Mouse (Mus musculus) brain, embryonic 18.5 days (tissue): ENCODE results near the gene Sprr2a1.
"Not testable (repeated sequence)": the region's sequence is repeated elsewhere in the genome, so short reads cannot be mapped to it uniquely, and the experiment has no call there.

Source experiments
- DNase-seq: peaks from one replicate; pipeline ENCODE4 v3.0.0-alpha.2; 2012; ENCODE audit warnings: low read depth, low spot score

Gene Sprr2a1

DNA sequence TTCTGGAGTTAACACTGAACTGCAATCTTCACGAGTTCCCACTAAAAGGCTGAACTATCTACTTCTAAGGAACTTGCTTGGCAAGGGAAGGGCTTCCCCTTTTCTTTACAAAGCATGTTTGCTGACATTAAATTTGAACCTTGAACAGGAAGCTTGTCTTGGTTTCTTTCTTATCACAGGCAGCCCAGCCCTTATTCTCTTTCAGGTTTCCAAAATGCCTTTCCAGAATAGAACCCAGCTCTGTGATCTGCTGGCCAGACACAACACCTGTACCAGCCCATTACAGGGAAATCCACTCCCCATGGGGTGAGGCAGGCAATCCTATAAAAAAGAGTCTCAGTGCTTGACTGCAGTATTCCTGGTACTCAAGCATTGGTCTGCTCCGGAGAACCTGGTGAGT is at the start of gene Sprr2a1, which contains the start of gene Sprr2a2:
Gene Sprr2a1, plus strand, starts transcription at position 231 of the 400 bp plus-strand sequence.
Gene Sprr2a2, plus strand, starts transcription at position 352 of the 400 bp plus-strand sequence.
- not testable (repeated sequence) for DNase-seq

DNA sequence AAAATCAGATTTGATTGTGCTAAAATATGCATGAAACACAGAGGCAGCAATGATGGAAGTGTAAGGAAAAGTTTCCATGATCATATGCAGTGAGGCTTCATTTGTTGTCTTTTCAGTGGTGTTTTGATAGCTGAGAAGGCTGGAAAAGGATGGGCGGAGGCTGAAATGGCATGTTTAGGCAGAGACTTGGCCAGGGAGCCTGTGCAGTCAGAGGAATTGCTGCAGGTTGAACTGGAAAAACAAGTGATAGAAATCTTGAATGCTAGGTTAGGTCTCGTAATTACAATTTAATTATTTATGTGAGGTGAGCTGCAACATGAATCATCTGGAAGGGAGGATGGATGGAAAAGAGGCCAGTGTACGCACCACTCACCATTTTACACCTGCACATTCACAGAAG is 45.8 kb upstream of the Sprr2a1 start:
- no peak for DNase-seq

DNA sequence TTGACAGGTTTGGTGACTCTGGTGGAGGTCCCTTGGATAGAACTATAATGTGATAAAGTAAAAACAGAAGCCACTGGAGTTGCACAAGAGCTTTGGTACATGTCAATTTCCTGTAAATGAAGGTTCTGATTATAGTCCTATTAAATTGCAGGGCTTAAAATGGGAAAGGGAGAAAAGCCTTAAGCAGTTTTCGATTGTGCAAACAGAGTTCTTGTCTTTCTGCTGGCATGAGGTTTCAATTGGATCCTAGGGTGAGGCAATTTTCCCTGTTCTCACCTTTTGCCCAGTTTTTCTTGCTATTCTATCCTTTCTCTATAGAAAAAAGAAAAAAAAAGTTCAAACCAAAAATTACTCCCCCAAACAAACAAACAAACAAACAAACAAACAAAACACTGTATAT is 38.7 kb upstream of the Sprr2a1 start:
- no peak for DNase-seq

GRCm38 (mm10) chr3:92195512-92196200 is 19.9 kb upstream of the Sprr2a1 start:
- no peak for DNase-seq

GRCm38 (mm10) chr3:92211133-92211925 is 4.3 kb upstream of the Sprr2a1 start:
- not testable (repeated sequence) for DNase-seq

DNA sequence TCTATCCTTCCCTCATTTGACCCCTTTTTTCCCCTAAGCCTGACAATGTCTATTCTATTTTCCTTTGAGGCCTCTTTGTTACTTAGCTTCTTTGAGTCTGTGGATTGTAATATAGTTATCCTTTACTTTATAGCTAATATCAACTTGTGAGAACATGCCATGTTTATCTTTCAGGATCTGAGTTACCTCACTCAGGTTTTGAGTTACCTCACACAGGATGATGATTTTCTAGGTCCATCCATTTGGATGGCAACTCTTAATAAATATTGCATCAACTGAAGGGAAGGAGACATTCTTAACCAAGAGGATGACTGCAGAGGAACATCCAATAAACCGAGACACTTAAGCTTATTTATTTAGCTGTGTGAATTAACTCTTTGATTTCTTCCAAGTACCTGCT is 3.5 kb upstream of the Sprr2a1 start:
- not testable (repeated sequence) for DNase-seq

DNA sequence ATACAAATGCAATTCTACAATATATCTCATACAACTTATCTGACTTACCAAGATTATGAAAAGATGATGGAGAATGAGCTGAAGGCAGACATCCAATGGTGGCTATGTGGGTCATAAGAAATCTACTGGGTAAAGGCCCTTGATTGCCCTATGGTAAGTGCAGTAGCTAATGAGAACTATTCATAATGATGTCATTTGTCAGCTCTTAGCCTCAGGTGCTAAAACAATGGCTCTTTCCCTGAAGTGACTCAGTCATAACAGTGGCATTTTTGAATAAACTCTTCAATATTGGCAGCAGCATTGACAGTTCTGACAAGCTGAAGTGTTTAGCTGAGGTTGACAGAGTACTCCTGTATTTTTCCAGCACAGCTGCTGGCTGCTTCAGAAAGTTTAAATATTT is 1.9 kb upstream of the Sprr2a1 start:
- DNase-seq: not testable (repeated sequence)

DNA sequence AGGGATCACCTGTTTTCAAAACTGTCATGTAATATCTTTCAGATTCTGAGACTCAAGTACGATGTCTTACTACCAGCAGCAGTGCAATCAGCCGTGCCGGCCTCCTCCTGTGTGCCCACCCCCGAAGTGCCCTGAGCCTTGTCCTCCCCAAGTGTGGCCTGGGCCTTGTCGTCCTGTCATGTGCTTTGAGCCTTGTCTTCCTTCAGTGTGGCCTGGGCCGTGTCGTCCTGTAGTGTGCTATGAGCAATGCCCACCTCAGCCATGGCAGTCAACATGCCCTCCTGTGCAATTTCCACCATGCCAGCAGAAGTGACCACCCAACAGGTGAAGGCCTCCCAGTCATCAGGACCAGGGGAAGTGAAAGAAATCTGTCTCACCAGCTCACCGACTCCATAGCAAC is 3.4 kb downstream of the Sprr2a1 start:
- not testable (repeated sequence) for DNase-seq

DNA sequence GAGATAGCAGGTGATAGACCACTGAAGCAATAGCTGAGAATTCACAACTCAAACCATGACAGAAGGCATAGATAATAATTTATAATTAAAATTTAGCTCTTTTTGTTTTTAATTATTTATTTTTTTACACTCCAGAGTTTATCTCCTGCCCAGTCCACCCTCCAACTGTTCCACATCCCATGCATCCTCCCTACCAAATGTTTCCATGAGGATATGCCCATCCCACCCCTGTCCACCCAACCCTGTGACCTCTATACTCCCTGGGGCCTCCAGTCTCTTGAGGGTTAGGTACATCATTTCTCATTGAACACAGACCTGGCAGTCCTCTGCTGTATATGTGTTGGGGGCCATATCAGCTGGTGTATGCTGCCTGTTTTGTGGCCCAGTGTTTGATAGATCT is 8.1 kb downstream of the Sprr2a1 start:
- DNase-seq: not testable (repeated sequence)

DNA sequence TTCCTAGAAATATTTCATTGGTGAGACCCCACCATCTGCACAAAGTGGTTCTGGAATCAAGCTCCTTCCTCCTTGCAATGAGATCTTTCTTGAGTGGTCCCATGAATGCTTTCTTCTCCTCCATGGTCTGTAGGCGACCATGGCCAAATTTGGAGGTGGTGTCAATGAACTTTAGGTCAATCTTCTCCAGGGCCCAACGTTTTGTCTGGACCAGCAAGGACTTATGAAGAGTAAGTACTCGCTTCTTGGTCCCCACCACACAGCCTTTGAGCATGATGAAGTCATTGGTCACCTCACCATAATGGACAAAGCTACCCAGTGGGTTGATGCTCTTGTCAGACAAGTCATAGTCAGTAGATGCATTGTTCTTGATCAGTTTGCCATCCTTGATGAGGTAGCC is 11.8 kb downstream of the Sprr2a1 start:
- DNase-seq: not testable (repeated sequence)

GRCm38 (mm10) chr3:92236463-92237189 is 21.0 kb downstream of the Sprr2a1 start:
- not testable (repeated sequence) for DNase-seq

- not testable (repeated sequence) for DNase-seq
These were observed 23.1 kb downstream of the Sprr2a1 start for GRCm38 (mm10) chr3:92238736-92239135.

- not testable (repeated sequence) for DNase-seq
These were observed 23.6 kb downstream of the Sprr2a1 start for GRCm38 (mm10) chr3:92239197-92239596.

- not testable (repeated sequence) for DNase-seq
These were observed 29.2 kb downstream of the Sprr2a1 start for GRCm38 (mm10) chr3:92244833-92245232.

DNA sequence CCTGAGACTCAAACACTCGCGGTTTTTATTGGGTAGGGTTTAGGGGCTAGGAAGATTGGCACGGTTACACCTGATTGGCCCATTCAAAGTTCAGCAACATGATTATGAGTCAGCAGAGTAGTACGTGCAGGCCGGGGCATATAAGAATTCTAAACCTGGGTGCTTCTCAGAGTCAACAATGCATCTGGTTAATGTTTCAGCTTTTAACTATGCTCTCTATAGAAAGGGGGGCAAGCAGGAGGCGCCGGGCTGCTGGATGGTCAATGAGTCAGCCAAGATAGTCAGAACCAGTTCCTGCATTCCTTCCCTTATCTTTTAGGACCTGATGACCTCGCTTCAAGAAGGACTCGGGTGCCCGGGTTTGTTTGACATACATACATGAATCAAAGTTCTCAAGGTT is 30.6 kb downstream of the Sprr2a1 start:
- DNase-seq: not testable (repeated sequence)

DNA sequence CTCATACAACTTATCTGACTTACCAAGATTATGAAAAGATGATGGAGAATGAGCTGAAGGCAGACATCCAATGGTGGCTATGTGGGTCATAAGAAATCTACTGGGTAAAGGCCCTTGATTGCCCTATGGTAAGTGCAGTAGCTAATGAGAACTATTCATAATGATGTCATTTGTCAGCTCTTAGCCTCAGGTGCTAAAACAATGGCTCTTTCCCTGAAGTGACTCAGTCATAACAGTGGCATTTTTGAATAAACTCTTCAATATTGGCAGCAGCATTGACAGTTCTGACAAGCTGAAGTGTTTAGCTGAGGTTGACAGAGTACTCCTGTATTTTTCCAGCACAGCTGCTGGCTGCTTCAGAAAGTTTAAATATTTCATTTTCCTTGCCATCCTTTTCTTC is 32.9 kb downstream of the Sprr2a1 start:
- not testable (repeated sequence) for DNase-seq

DNA sequence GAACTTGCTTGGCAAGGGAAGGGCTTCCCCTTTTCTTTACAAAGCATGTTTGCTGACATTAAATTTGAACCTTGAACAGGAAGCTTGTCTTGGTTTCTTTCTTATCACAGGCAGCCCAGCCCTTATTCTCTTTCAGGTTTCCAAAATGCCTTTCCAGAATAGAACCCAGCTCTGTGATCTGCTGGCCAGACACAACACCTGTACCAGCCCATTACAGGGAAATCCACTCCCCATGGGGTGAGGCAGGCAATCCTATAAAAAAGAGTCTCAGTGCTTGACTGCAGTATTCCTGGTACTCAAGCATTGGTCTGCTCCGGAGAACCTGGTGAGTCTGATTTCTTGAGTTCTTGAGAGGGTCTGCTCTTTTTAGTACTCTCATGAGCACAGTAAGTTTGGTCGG is 34.9 kb downstream of the Sprr2a1 start:
- DNase-seq: not testable (repeated sequence)

DNA sequence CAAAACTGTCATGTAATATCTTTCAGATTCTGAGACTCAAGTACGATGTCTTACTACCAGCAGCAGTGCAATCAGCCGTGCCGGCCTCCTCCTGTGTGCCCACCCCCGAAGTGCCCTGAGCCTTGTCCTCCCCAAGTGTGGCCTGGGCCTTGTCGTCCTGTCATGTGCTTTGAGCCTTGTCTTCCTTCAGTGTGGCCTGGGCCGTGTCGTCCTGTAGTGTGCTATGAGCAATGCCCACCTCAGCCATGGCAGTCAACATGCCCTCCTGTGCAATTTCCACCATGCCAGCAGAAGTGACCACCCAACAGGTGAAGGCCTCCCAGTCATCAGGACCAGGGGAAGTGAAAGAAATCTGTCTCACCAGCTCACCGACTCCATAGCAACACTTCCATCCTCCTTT is 38.3 kb downstream of the Sprr2a1 start:
- DNase-seq: not testable (repeated sequence)

- not testable (repeated sequence) for DNase-seq
These were observed 42.9 kb downstream of the Sprr2a1 start for GRCm38 (mm10) chr3:92258526-92258925.

- not testable (repeated sequence) for DNase-seq
These were observed 47.9 kb downstream of the Sprr2a1 start for GRCm38 (mm10) chr3:92263462-92263861.
